Mouse (Mus musculus): ENCODE measurements around the gene Bloc1s2. TPM values are rescaled to one million over a fixed set of nuclear protein-coding genes. Genes with fewer than 3 reads are reported as not detected.

Gene Bloc1s2
- total RNA-seq, 2 experiments from 2014 or later, result 12.9 to 14.3 TPM

DNA sequence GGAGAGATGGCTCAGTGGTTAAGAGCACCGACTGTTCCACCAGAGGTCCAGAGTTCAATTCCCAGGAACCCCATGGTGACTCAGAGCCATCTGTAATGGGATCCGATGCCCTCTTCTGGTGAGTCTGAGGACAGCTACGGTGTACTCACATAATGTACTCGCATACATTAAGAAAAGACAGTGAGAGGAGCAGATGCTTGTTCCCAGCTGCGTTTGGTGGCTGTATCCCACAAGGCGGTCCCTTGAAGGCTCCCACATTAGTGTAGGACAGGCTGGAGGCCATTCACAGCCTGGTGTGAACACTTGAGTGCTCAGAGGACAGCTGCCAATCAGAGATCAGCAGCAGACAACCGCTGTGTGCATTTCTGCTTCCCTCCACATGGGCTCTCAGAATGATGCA lies 34.5 kb downstream of the Bloc1s2 start:
- Histone ChIP-seq H3K4me3 (no peak overlapping the region), H3K27ac (no peak overlapping the region)
- peak; percentile 16; the same call in 1 of the 2 replicates for TF ChIP-seq CTCF (IDR thresholded peaks at IDR 0.05)
- intact Hi-C loops (cut with DNase I), result no loop called here
- DNase-seq, result no peak

DNA sequence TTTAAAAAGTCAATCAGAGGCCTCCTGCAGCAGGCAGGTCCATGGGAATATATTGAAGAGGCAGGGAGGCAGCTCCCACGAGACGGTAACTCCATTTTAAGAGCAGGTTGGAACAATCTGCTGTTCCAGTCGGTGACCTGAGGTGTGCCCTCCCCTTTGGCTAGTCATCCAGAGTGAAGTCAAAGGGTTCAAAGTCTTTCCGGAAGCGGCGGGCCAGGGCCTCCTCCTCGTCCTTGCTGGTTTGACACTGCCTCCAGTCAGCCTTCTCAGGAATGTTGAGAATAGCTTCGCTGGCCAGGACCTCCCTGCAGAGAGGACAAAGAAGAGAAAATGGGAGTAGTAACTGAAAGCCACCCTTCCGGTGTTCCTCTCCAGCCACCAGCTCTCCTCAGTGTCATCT lies 35.9 kb downstream of the Bloc1s2 start:
- Histone ChIP-seq H3K4me3 (no peak overlapping the region), H3K27ac (no peak overlapping the region)
- no peak for DNase-seq
- no peak for TF ChIP-seq CTCF (IDR thresholded peaks at IDR 0.05)
- intact Hi-C loops (cut with DNase I), result no loop called here

- no peak for TF ChIP-seq CTCF (IDR thresholded peaks at IDR 0.05)
- intact Hi-C loops (cut with DNase I), result no loop called here
- H3K4me3 ChIP-seq, result no peak overlapping the region
- no peak for DNase-seq
- H3K27ac ChIP-seq, result no peak overlapping the region
Measured at GRCm38 (mm10) chr19:44108996-44109395, 37.2 kb downstream of the Bloc1s2 start.

GRCm38 (mm10) chr19:44107661-44108521 lies 38.4 kb downstream of the Bloc1s2 start:
- Histone ChIP-seq H3K27ac (peak overlapping the region; percentile 93), H3K4me3 (peak overlapping the region; percentile 93)
- no peak for DNase-seq
- TF ChIP-seq CTCF (IDR thresholded peaks at IDR 0.05), result no peak
- intact Hi-C loops (cut with DNase I), result loop anchor here (2.0 kb wide), 1 partner anchor 27 kb away; the partner anchor contains the start of gene Cwf19l1

GRCm38 (mm10) chr19:44106831-44107660 lies 39.2 kb downstream of the Bloc1s2 start, which contains the start of gene Chuk:
TSS of gene Chuk (minus strand) at chr19:44107480.
- intact Hi-C loops (cut with DNase I), result loop anchor here (2.0 kb wide), 1 partner anchor 28 kb away; the partner anchor contains the start of gene Cwf19l1
- H3K4me3 ChIP-seq, result peak within 1 kb of the TSS; percentile 93
- no peak for TF ChIP-seq CTCF (IDR thresholded peaks at IDR 0.05)
- peak within 1 kb of the TSS; percentile 93 for H3K27ac ChIP-seq
- DNase-seq, result peak; percentile 99

- no peak for DNase-seq
- no peak overlapping the region for H3K4me3 ChIP-seq
- no peak overlapping the region for H3K27ac ChIP-seq
- no peak for TF ChIP-seq CTCF (IDR thresholded peaks at IDR 0.05)
- intact Hi-C loops (cut with DNase I), result no loop called here
Measured at GRCm38 (mm10) chr19:44104393-44104792, 41.9 kb downstream of the Bloc1s2 start.

- no peak for DNase-seq
- Histone ChIP-seq H3K27ac (no peak overlapping the region), H3K4me3 (no peak overlapping the region)
- no peak for TF ChIP-seq CTCF (IDR thresholded peaks at IDR 0.05)
- intact Hi-C loops (cut with DNase I), result no loop called here
Measured at GRCm38 (mm10) chr19:44103001-44103400, 43.2 kb downstream of the Bloc1s2 start.

GRCm38 (mm10) chr19:44100840-44101239 lies 45.4 kb downstream of the Bloc1s2 start:
- Histone ChIP-seq H3K4me3 (no peak overlapping the region), H3K27ac (no peak overlapping the region)
- intact Hi-C loops (cut with DNase I), result no loop called here
- no peak for DNase-seq
- TF ChIP-seq CTCF (IDR thresholded peaks at IDR 0.05), result no peak

Other genes with a start within 250 kb of the Bloc1s2 start
- 10 to 100 TPM in 1 of 2 experiments, 1 to 10 TPM in 1; 9.4 to 11.3 TPM for gene Dnmbp, start 206.3 kb downstream of the Bloc1s2 start, total RNA-seq (2021)
- not detected for gene Cpn1, start 159.9 kb downstream of the Bloc1s2 start, total RNA-seq (2021)
- gene Cyp2c23, start 117.2 kb downstream of the Bloc1s2 start, total RNA-seq (2021), result not detected
- gene Erlin1, start 76.7 kb downstream of the Bloc1s2 start, total RNA-seq (2021), result 1 to 10 TPM; 3.4 to 5.1 TPM
- gene Chuk, start 39.0 kb downstream of the Bloc1s2 start, total RNA-seq (2021), result 10 to 100 TPM; 16.0 to 17.5 TPM
- gene Cwf19l1, start 10.6 kb downstream of the Bloc1s2 start, total RNA-seq (2021), result 1 to 10 TPM; 5.8 to 8.1 TPM
- not detected for gene Pkd2l1, start 46.0 kb upstream of the Bloc1s2 start, total RNA-seq (2021)
- not detected for gene Scd3, start 56.8 kb upstream of the Bloc1s2 start, total RNA-seq (2021)
- gene Scd2, start 147.2 kb upstream of the Bloc1s2 start, total RNA-seq (2021), result 1 to 10 TPM; 7.4 to 9.1 TPM
- gene Scd4, start 186.6 kb upstream of the Bloc1s2 start, total RNA-seq (2021), result under 1 TPM in 1 of 2 experiments, not detected in 1; 0.13 TPM

Data from gastrocnemius, adult 2 months (tissue).